Mouse (Mus musculus): ENCODE results near the gene Msh2. TPM values are rescaled to one million over a fixed set of nuclear protein-coding genes. Genes with fewer than 3 reads are reported as not detected.

The Msh2 gene
- 68.8 TPM in 2 replicates for polyA plus RNA-seq (2015; fragmentation: Nextera tagmentation; extraction: Ambion mirVana)

- Histone ChIP-seq H3K27ac (ENCODE audit: low read length) (peak within 1 kb of the TSS; percentile 82), H3K4me3 (ENCODE audit: low read length) (peak within 1 kb of the TSS; percentile 92), H3K4me2 (ENCODE audit: low read depth, low read length) (peak within 1 kb of the TSS; percentile 89), H3K4me1 (replicated peaks; ENCODE audit: control insufficient read depth, insufficient read depth, low read length) (peaks cover 8% of the 10 kb centered on the region), H3K36me3 (ENCODE audit: control insufficient read depth, insufficient read depth, low read length) (no peaks in the 10 kb centered on the region), H3K9ac (ENCODE audit: low read length) (peak within 1 kb of the TSS; percentile 90), H3K9me3 (ENCODE audit: control insufficient read depth, low read length) (no peaks in the 10 kb centered on the region), H3K27me3 (ENCODE audit: control insufficient read depth, insufficient read depth, low read depth, low read length) (no peaks in the 10 kb centered on the region)
- ATAC-seq (ENCODE audit: low read depth): peak; percentile 100
- WGBS: under 1% methylated on average over 44 of the region's 44 CpGs
These were observed at the start of gene Msh2 for GRCm38 (mm10) chr17:87671890-87672660. Gene Msh2, plus strand, starts transcription at chr17:87672330.

- Histone ChIP-seq H3K27ac (ENCODE audit: low read length) (no peak overlapping the region), H3K4me2 (ENCODE audit: low read depth, low read length) (no peak overlapping the region), H3K27me3 (ENCODE audit: control insufficient read depth, insufficient read depth, low read depth, low read length) (no peaks in the 10 kb centered on the region), H3K4me3 (ENCODE audit: low read length) (no peak overlapping the region), H3K4me1 (replicated peaks; ENCODE audit: control insufficient read depth, insufficient read depth, low read length) (no peaks in the 10 kb centered on the region), H3K9me3 (ENCODE audit: control insufficient read depth, low read length) (no peaks in the 10 kb centered on the region), H3K9ac (ENCODE audit: low read length) (no peak overlapping the region), H3K36me3 (ENCODE audit: control insufficient read depth, insufficient read depth, low read length) (no peaks in the 10 kb centered on the region)
- 57% methylated on average over 3 of the region's 3 CpGs for WGBS
- ATAC-seq (ENCODE audit: low read depth): no peak
These were observed 46.5 kb upstream of the Msh2 start for GRCm38 (mm10) chr17:87625510-87626086.

- 85% methylated on average over 5 of the region's 5 CpGs for WGBS
- no peak overlapping the region for H3K27ac ChIP-seq (ENCODE audit: low read length)
- no peaks in the 10 kb centered on the region for H3K36me3 ChIP-seq (ENCODE audit: control insufficient read depth, insufficient read depth, low read length)
- no peak overlapping the region for H3K9ac ChIP-seq (ENCODE audit: low read length)
- no peaks in the 10 kb centered on the region for H3K27me3 ChIP-seq (ENCODE audit: control insufficient read depth, insufficient read depth, low read depth, low read length)
- ATAC-seq (ENCODE audit: low read depth): no peak
- H3K4me2 ChIP-seq (ENCODE audit: low read depth, low read length): no peak overlapping the region
- no peak overlapping the region for H3K4me3 ChIP-seq (ENCODE audit: low read length)
- H3K4me1 ChIP-seq (replicated peaks; ENCODE audit: control insufficient read depth, insufficient read depth, low read length): no peaks in the 10 kb centered on the region
- H3K9me3 ChIP-seq (ENCODE audit: control insufficient read depth, low read length): no peaks in the 10 kb centered on the region
These were observed 44.0 kb upstream of the Msh2 start for GRCm38 (mm10) chr17:87628144-87628543.

- H3K27ac ChIP-seq (ENCODE audit: low read length): no peak overlapping the region
- no peak for ATAC-seq (ENCODE audit: low read depth)
- H3K4me2 ChIP-seq (ENCODE audit: low read depth, low read length): no peak overlapping the region
- no peak overlapping the region for H3K4me3 ChIP-seq (ENCODE audit: low read length)
- no peaks in the 10 kb centered on the region for H3K27me3 ChIP-seq (ENCODE audit: control insufficient read depth, insufficient read depth, low read depth, low read length)
- H3K9ac ChIP-seq (ENCODE audit: low read length): no peak overlapping the region
- H3K36me3 ChIP-seq (ENCODE audit: control insufficient read depth, insufficient read depth, low read length): no peaks in the 10 kb centered on the region
- 63% methylated on average over 7 of the region's 7 CpGs for WGBS
- H3K4me1 ChIP-seq (replicated peaks; ENCODE audit: control insufficient read depth, insufficient read depth, low read length): no peaks in the 10 kb centered on the region
- no peaks in the 10 kb centered on the region for H3K9me3 ChIP-seq (ENCODE audit: control insufficient read depth, low read length)
These were observed 43.4 kb upstream of the Msh2 start for GRCm38 (mm10) chr17:87628706-87629105.

- ATAC-seq (ENCODE audit: low read depth): peak; percentile 64; the same call in 1 of the 2 replicates
- Histone ChIP-seq H3K27ac (ENCODE audit: low read length) (peak overlapping the region; percentile 90), H3K4me3 (ENCODE audit: low read length) (peak overlapping the region; percentile 68), H3K27me3 (ENCODE audit: control insufficient read depth, insufficient read depth, low read depth, low read length) (peaks cover 23% of the 10 kb centered on the region), H3K9me3 (ENCODE audit: control insufficient read depth, low read length) (no peaks in the 10 kb centered on the region), H3K36me3 (ENCODE audit: control insufficient read depth, insufficient read depth, low read length) (peaks cover 5% of the 10 kb centered on the region), H3K4me2 (ENCODE audit: low read depth, low read length) (peak overlapping the region; percentile 80), H3K9ac (ENCODE audit: low read length) (peak overlapping the region; percentile 75), H3K4me1 (replicated peaks; ENCODE audit: control insufficient read depth, insufficient read depth, low read length) (peaks cover 10% of the 10 kb centered on the region; the same call in 1 of the 2 replicates)
- 3% methylated on average over 19 of the region's 22 CpGs for WGBS
These were observed 35.1 kb upstream of the Msh2 start for GRCm38 (mm10) chr17:87637056-87637389.

- Histone ChIP-seq H3K9ac (ENCODE audit: low read length) (no peak overlapping the region), H3K4me1 (replicated peaks; ENCODE audit: control insufficient read depth, insufficient read depth, low read length) (peaks cover 10% of the 10 kb centered on the region; the same call in 1 of the 2 replicates), H3K9me3 (ENCODE audit: control insufficient read depth, low read length) (no peaks in the 10 kb centered on the region), H3K27ac (ENCODE audit: low read length) (no peak overlapping the region), H3K4me2 (ENCODE audit: low read depth, low read length) (no peak overlapping the region), H3K27me3 (ENCODE audit: control insufficient read depth, insufficient read depth, low read depth, low read length) (peaks cover 23% of the 10 kb centered on the region), H3K36me3 (ENCODE audit: control insufficient read depth, insufficient read depth, low read length) (peaks cover 5% of the 10 kb centered on the region), H3K4me3 (ENCODE audit: low read length) (no peak overlapping the region)
- 65% methylated on average over 5 of the region's 5 CpGs for WGBS
- no peak for ATAC-seq (ENCODE audit: low read depth)
These were observed 32.9 kb upstream of the Msh2 start for GRCm38 (mm10) chr17:87639242-87639641.

GRCm38 (mm10) chr17:87640272-87640671, 31.9 kb upstream of the Msh2 start:
- Histone ChIP-seq H3K9ac (ENCODE audit: low read length) (no peak overlapping the region), H3K4me3 (ENCODE audit: low read length) (no peak overlapping the region), H3K36me3 (ENCODE audit: control insufficient read depth, insufficient read depth, low read length) (peaks cover 5% of the 10 kb centered on the region), H3K27me3 (ENCODE audit: control insufficient read depth, insufficient read depth, low read depth, low read length) (peaks cover 23% of the 10 kb centered on the region), H3K4me1 (replicated peaks; ENCODE audit: control insufficient read depth, insufficient read depth, low read length) (peaks cover 10% of the 10 kb centered on the region; the same call in 1 of the 2 replicates), H3K27ac (ENCODE audit: low read length) (no peak overlapping the region), H3K9me3 (ENCODE audit: control insufficient read depth, low read length) (no peaks in the 10 kb centered on the region), H3K4me2 (ENCODE audit: low read depth, low read length) (no peak overlapping the region)
- no peak for ATAC-seq (ENCODE audit: low read depth)
- 90% methylated on average over 27 of the region's 27 CpGs for WGBS

GRCm38 (mm10) chr17:87641006-87641405, 31.1 kb upstream of the Msh2 start:
- H3K27ac ChIP-seq (ENCODE audit: low read length): no peak overlapping the region
- peaks cover 5% of the 10 kb centered on the region for H3K36me3 ChIP-seq (ENCODE audit: control insufficient read depth, insufficient read depth, low read length)
- H3K9me3 ChIP-seq (ENCODE audit: control insufficient read depth, low read length): no peaks in the 10 kb centered on the region
- H3K9ac ChIP-seq (ENCODE audit: low read length): no peak overlapping the region
- 77% methylated on average over 12 of the region's 12 CpGs for WGBS
- H3K4me3 ChIP-seq (ENCODE audit: low read length): no peak overlapping the region
- H3K4me2 ChIP-seq (ENCODE audit: low read depth, low read length): no peak overlapping the region
- H3K4me1 ChIP-seq (replicated peaks; ENCODE audit: control insufficient read depth, insufficient read depth, low read length): peaks cover 5% of the 10 kb centered on the region; the same call in 1 of the 2 replicates
- peaks cover 16% of the 10 kb centered on the region for H3K27me3 ChIP-seq (ENCODE audit: control insufficient read depth, insufficient read depth, low read depth, low read length)
- no peak for ATAC-seq (ENCODE audit: low read depth)

GRCm38 (mm10) chr17:87642744-87643143, 29.4 kb upstream of the Msh2 start:
- no peak overlapping the region for H3K4me3 ChIP-seq (ENCODE audit: low read length)
- no peaks in the 10 kb centered on the region for H3K9me3 ChIP-seq (ENCODE audit: control insufficient read depth, low read length)
- H3K27me3 ChIP-seq (ENCODE audit: control insufficient read depth, insufficient read depth, low read depth, low read length): peaks cover 4% of the 10 kb centered on the region
- H3K36me3 ChIP-seq (ENCODE audit: control insufficient read depth, insufficient read depth, low read length): peaks cover 5% of the 10 kb centered on the region
- no peak overlapping the region for H3K9ac ChIP-seq (ENCODE audit: low read length)
- peaks cover 3% of the 10 kb centered on the region; the same call in 1 of the 2 replicates for H3K4me1 ChIP-seq (replicated peaks; ENCODE audit: control insufficient read depth, insufficient read depth, low read length)
- WGBS: 87% methylated on average over 8 of the region's 8 CpGs
- no peak overlapping the region for H3K4me2 ChIP-seq (ENCODE audit: low read depth, low read length)
- no peak for ATAC-seq (ENCODE audit: low read depth)
- H3K27ac ChIP-seq (ENCODE audit: low read length): no peak overlapping the region

Measured in lung, embryonic 16.5 days (tissue).